Mouse (Mus musculus) sigmoid colon, adult 10 weeks (tissue): ENCODE measurements around the gene Zcchc2. TPM values are rescaled to one million over a fixed set of nuclear protein-coding genes. Genes with fewer than 3 reads are reported as not detected.

Experiments used
- polyA plus RNA-seq: library from polyadenylated mRNA; stranded (reverse); fragments of 350-450 nt; fragmentation: Illumina TruSeq; extraction: RNeasy Lipid Tissue Mini Kit (QIAGEN cat#74804); gene quantifications from one replicate; pipeline ENCODE4 v1.2.3, GENCODE M21; 2014; ENCODE audit warnings: low read depth, low replicate concordance

Zcchc2 gene
- 21.8 TPM for polyA plus RNA-seq

GRCm38 (mm10) chr1:105990138-105990821, at the start of gene Zcchc2:
Zcchc2 (plus strand) TSS chr1:105990406.

Other genes starting within 250 kb of the Zcchc2 start
- 131 TPM for gene Tnfrsf11a, start 209.7 kb upstream of the Zcchc2 start, polyA plus RNA-seq
- 14.5 TPM for gene Phlpp1, start 181.3 kb downstream of the Zcchc2 start, polyA plus RNA-seq